Mouse (Mus musculus): ENCODE results near the gene Sash1. TPM values are rescaled to one million over a fixed set of nuclear protein-coding genes. Genes with fewer than 3 reads are reported as not detected.

Gene Sash1
- total and polyA plus RNA-seq, 3 experiments: 0.09 to 0.59 (median 0.24) TPM

DNA sequence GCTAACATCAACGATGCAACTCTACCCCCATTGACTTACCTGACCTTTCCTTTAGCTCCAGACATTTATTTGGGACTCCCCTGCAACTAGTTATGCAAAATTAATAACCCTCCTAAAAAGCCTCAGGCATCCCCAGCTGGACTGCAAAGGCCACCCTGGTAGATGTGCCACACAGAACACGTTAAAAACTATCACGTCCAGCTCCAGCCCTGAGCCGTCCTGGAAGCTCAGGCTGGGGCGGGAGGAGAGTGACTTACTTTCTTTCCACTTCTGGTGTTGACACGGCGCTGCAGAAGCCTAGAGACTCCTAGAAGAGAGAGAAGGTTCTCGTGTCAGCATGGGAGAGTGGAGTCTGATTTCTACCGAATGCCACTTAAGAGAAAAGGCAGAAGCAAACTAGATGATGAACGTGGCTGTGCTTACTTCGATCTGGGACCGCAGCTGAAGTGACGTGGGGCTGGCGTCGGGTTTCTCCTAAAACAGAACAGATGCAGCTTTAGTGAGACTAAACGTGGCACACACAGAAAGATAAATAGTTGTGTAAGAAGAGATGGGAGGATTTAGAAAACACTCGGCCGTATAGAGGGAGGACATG, 71.8 kb downstream of the Sash1 start:
- no peak overlapping the region for H3K4me2 ChIP-seq (ENCODE audit: insufficient read depth, low read depth, poor library complexity, severe bottlenecking)

DNA sequence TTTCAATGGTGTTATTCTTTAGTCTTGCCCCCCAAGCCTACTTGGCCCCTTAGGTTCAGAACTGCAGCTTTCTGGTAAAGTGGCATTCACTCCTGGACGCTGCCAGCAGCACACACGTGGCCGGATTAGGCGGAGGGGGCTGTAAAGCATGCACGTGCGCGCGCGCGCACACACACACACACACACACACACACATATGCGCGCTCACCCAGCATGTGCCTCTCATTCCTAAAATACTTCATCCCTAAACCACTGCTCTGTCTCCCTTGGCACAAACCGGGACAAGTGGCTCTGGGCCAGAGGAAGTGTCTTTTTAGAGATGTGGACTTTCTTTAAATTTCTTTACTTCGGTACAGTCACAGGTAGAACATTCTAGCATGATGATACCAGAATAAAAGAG, 72.6 kb downstream of the Sash1 start:
- TF ChIP-seq JUND (conservative IDR thresholded peaks at IDR 0.05; ENCODE audit: low read depth, low read length) (no peak), ZKSCAN1 (IDR thresholded peaks at IDR 0.05; ENCODE audit: borderline replicate concordance, low read depth, low read length) (no peak), RCOR1 (conservative IDR thresholded peaks at IDR 0.05; ENCODE audit: low read depth, low read length) (no peak)
- Histone ChIP-seq H3K9ac (ENCODE audit: insufficient read depth, low read depth) (no peak overlapping the region), H3K4me3 (replicated peaks in 1 of 3; ENCODE audit: low read depth in 2 of 3, low read length in 2 of 3, poor library complexity in 1 of 3) (no peak overlapping the region), H3K4me1 (ENCODE audit: control insufficient read depth in 1 of 2, insufficient read depth in 2 of 2) (no peaks in the 10 kb centered on the region), H3K9me3 (replicated peaks; ENCODE audit: low read length) (no peaks in the 10 kb centered on the region), H3K27ac (ENCODE audit: insufficient read depth, low read depth) (no peak overlapping the region), H3K36me3 (replicated peaks in 1 of 2; ENCODE audit: control insufficient read depth in 1 of 2, insufficient read depth in 1 of 2, low read length in 1 of 2) (no peaks in the 10 kb centered on the region), H3K79me2 (replicated peaks; ENCODE audit: control insufficient read depth, extremely low read depth, insufficient read depth, poor library complexity, severe bottlenecking) (no peaks in the 10 kb centered on the region), H3K27me3 (replicated peaks) (no peaks in the 10 kb centered on the region), H3K4me2 (ENCODE audit: insufficient read depth, low read depth, poor library complexity, severe bottlenecking) (no peak overlapping the region)
- in situ Hi-C loops (cut with MboI; ENCODE audit: low pct_ligation_motif_present, low pct_unique_long_range_greater_than_20kb, low sequenced_read_pairs): no loop called here
- no peak for DNase-seq (ENCODE audit: extremely low read depth)
- dilution Hi-C loops (cut with MboI; ENCODE audit: extremely low pct_ligation_motif_present, extremely low pct_unique_long_range_greater_than_20kb, low sequenced_read_pairs): no loop called here

More for the DNA sequence above, 71.8 kb downstream of the Sash1 start:
- Histone ChIP-seq H3K36me3 (replicated peaks in 1 of 2; ENCODE audit: control insufficient read depth in 1 of 2, insufficient read depth in 1 of 2, low read length in 1 of 2) (no peaks in the 10 kb centered on the region), H3K4me3 (replicated peaks in 1 of 3; ENCODE audit: low read depth in 2 of 3, low read length in 2 of 3, poor library complexity in 1 of 3) (no peak overlapping the region), H3K27ac (ENCODE audit: insufficient read depth, low read depth) (no peak overlapping the region), H3K9ac (ENCODE audit: insufficient read depth, low read depth) (no peak overlapping the region), H3K4me1 (ENCODE audit: control insufficient read depth in 1 of 2, insufficient read depth in 2 of 2) (no peaks in the 10 kb centered on the region), H3K27me3 (replicated peaks) (no peaks in the 10 kb centered on the region), H3K9me3 (replicated peaks; ENCODE audit: low read length) (no peaks in the 10 kb centered on the region), H3K79me2 (replicated peaks; ENCODE audit: control insufficient read depth, extremely low read depth, insufficient read depth, poor library complexity, severe bottlenecking) (no peaks in the 10 kb centered on the region)
- dilution Hi-C loops (cut with MboI; ENCODE audit: extremely low pct_ligation_motif_present, extremely low pct_unique_long_range_greater_than_20kb, low sequenced_read_pairs): no loop called here
- TF ChIP-seq ZC3H11A (IDR thresholded peaks at IDR 0.05; ENCODE audit: low read depth, low read length): no peak
- no peak for TF ChIP-seq EP300 (IDR thresholded peaks at IDR 0.05; ENCODE audit: low read length)
- no peak for DNase-seq (ENCODE audit: extremely low read depth)
- in situ Hi-C loops (cut with MboI; ENCODE audit: low pct_ligation_motif_present, low pct_unique_long_range_greater_than_20kb, low sequenced_read_pairs): no loop called here

DNA sequence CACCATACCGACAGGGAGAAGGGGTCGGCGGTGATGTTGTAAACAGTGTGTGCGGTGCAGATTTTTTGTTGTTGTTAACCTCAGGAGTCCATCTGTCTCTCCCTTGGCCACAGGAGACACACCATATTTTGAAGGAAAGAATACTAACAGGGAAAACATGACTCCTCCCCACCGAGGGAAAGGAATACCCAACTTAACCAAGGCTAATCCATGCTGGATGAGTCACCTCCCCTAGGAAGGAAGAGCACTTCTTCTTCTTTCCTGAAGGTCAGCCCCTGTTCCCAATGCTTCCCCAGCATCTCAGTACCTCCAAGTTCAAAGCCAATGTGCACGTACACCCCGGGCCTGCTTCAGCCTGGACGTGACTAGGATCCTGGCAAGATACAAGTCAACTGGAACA, 73.1 kb downstream of the Sash1 start:
- no peak for DNase-seq (ENCODE audit: extremely low read depth)
- no peaks in the 10 kb centered on the region for H3K9me3 ChIP-seq (replicated peaks; ENCODE audit: low read length)
- peaks cover 0 to 2% of the 10 kb centered on the region in 2 experiments; a peak in 1 of 4 replicates for H3K4me1 ChIP-seq (ENCODE audit: control insufficient read depth in 1 of 2, insufficient read depth in 2 of 2)
- no peak overlapping the region for H3K27ac ChIP-seq (ENCODE audit: insufficient read depth, low read depth)
- H3K9ac ChIP-seq (ENCODE audit: insufficient read depth, low read depth): no peak overlapping the region
- H3K27me3 ChIP-seq (replicated peaks): no peaks in the 10 kb centered on the region
- H3K4me2 ChIP-seq (ENCODE audit: insufficient read depth, low read depth, poor library complexity, severe bottlenecking): no peak overlapping the region
- H3K36me3 ChIP-seq (replicated peaks in 1 of 2; ENCODE audit: control insufficient read depth in 1 of 2, insufficient read depth in 1 of 2, low read length in 1 of 2): no peaks in the 10 kb centered on the region
- H3K79me2 ChIP-seq (replicated peaks; ENCODE audit: control insufficient read depth, extremely low read depth, insufficient read depth, poor library complexity, severe bottlenecking): no peaks in the 10 kb centered on the region
- no peak overlapping the region for H3K4me3 ChIP-seq (replicated peaks in 1 of 3; ENCODE audit: low read depth in 2 of 3, low read length in 2 of 3, poor library complexity in 1 of 3)
- dilution Hi-C loops (cut with MboI; ENCODE audit: extremely low pct_ligation_motif_present, extremely low pct_unique_long_range_greater_than_20kb, low sequenced_read_pairs): no loop called here
- TF ChIP-seq ZC3H11A (IDR thresholded peaks at IDR 0.05; ENCODE audit: low read depth, low read length) (no peak), ETS1 (conservative IDR thresholded peaks at IDR 0.05; ENCODE audit: low read depth, low read length) (no peak), JUN (IDR thresholded peaks at IDR 0.05; ENCODE audit: insufficient read depth, low read depth, low read length) (no peak), POLR2A (IDR thresholded peaks at IDR 0.05; ENCODE audit: low read depth, low read length) (no peak), MEF2A (IDR thresholded peaks at IDR 0.05; ENCODE audit: borderline replicate concordance, low read depth, low read length) (no peak)
- in situ Hi-C loops (cut with MboI; ENCODE audit: low pct_ligation_motif_present, low pct_unique_long_range_greater_than_20kb, low sequenced_read_pairs): no loop called here

Data from CH12.LX (cell line).